Mouse (Mus musculus): Measurements from ENCODE around the gene Fxyd7.

DNA sequence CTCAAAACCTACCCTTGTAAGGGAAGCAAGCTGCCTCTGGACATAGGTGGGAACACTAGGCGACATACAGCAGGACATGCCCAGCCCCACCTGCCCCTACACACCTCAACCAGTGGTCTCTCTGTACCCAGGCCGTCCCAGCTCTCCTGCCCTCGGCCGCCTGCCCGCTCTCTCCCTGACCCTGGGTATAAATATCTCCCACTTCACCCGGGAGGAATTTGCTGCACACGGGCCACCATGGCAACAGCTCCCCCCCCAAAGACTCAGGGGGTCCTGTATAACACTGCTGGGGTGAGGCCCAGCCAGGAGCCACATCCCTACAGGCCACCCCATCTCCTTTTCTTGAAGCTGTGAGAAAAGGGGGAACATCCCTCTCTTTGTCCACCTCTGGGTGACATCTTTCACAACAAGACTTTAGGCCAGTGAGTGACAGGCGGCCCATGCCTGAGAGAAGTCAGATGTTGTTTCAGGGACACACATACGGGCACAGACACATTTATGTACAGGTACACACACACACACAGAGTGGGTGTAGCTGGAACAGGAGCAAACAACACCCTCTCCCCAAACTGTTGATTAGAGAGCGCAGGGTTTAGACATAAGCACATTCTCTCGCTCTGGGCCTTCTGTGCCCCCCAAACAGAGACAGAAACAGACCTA, 3.5 kb upstream of the Fxyd7 start:
- TF ChIP-seq GATA1 (IDR thresholded peaks at IDR 0.05; ENCODE audit: low read length) = no peak
- TF ChIP-seq TAL1 (IDR thresholded peaks at IDR 0.05; ENCODE audit: low read length) = no peak
